Mouse (Mus musculus): ENCODE data around the gene Pa2g4.

- TF ChIP-seq CTCF (IDR thresholded peaks at IDR 0.05; ENCODE audit: insufficient read depth, low read depth, low read length) = no peak
- TF ChIP-seq POLR2A (IDR thresholded peaks at IDR 0.05; ENCODE audit: insufficient read depth, low read depth, low read length) = no peak
Measured at GRCm38 (mm10) chr10:128520591-128520990, 45.2 kb downstream of the Pa2g4 start.
